Comparison of ENCODE assay signal across 8 mouse cellular contexts in the genomic region with DNA sequence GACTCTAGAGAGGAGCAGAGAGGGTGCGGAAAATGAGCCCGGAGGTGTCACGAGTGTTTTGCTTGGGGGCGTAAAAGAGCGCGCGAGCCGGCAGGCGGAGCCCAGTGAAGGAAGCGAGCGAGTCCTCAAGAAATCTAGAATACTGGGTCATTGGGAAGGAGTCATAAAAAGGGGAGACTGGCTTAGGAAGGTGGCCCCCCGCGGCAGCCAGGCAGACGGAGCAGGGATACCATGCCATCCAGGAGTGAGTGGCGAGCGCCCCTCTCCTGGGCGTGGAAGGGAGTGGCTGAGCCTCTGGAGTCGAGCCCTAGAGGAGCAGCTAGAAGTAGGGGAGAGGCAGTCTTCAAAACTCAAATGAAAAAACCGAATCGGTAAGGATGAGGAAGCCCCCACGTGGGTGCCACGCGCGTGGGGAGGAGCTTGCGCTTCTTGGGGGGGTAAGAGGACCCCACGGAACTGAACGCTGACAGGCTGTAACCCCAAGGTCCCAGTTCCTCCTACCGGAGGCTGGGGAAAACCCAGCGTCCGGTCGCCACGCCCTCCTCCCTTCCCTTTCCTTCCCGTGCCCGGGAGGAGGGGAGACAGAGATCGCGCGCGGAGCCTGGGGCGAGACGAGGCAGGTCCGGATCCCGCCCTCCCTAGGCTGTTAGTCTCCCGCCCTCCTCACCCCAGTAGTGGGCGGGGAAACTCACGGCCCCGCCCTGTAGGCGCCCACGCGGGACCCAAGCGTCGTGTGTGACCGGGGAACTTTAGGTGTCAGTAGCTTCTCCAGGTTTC. TPM values are rescaled to one million over a fixed set of nuclear protein-coding genes. Genes with fewer than 3 reads are reported as not detected.
A peak's percentile ranks its signal among the peaks of the same experiment; 100 is the strongest.
DNase-seq lines count a peak whose midpoint lies in the region; ATAC-seq and TF ChIP-seq lines count a peak whose summit lies in the region.

No protein-coding gene starts in this region.

- H3K27me3 ChIP-seq in forebrain, embryonic 14.5 days (replicated peaks; ENCODE audit: control insufficient read depth, insufficient read depth, low read length): peaks cover 53% of the 10 kb centered on the region
- H3K27me3 ChIP-seq in hindbrain, embryonic 13.5 days: peaks cover 84% of the 10 kb centered on the region
- H3K27me3 ChIP-seq in liver, embryonic 11.5 days (replicated peaks; ENCODE audit: control insufficient read depth, insufficient read depth, low read length): no peaks in the 10 kb centered on the region; the same call in 1 of the 2 replicates
- H3K27me3 ChIP-seq in myocyte (ENCODE audit: control insufficient read depth, insufficient read depth, insufficient read length): no peaks in the 10 kb centered on the region

- TF ChIP-seq POLR2A in myocyte (IDR thresholded peaks at IDR 0.05; ENCODE audit: insufficient read length, low read depth): peak; percentile 54

- no peaks in the 10 kb centered on the region for H3K36me3 ChIP-seq in forebrain, embryonic 14.5 days (ENCODE audit: control insufficient read depth, insufficient read depth, low read length)
- no peaks in the 10 kb centered on the region for H3K36me3 ChIP-seq in hindbrain, embryonic 13.5 days
- peaks cover 9% of the 10 kb centered on the region; the same call in 1 of the 2 replicates for H3K36me3 ChIP-seq in liver, embryonic 11.5 days (ENCODE audit: control insufficient read depth, insufficient read depth, low read length)
- H3K36me3 ChIP-seq in myocyte (ENCODE audit: control insufficient read depth, insufficient read depth): peaks cover 3% of the 10 kb centered on the region

- DNase-seq in adrenal gland, postnatal 10 days: peak; percentile 83
- no peak for DNase-seq in forebrain, embryonic 14.5 days (ENCODE audit: low spot score)
- DNase-seq in liver, embryonic 11.5 days (ENCODE audit: low spot score): peak; percentile 85
- peak; percentile 69 to 75 for DNase-seq in thymus, postnatal 10 days (ENCODE audit: low spot score in 2 of 2)
- DNase-seq in right cerebral cortex, postnatal 14 days: no peak

- no peaks in the 10 kb centered on the region for H3K9me3 ChIP-seq in forebrain, embryonic 14.5 days (replicated peaks; ENCODE audit: control insufficient read depth, low read length)
- no peaks in the 10 kb centered on the region for H3K9me3 ChIP-seq in hindbrain, embryonic 13.5 days
- H3K9me3 ChIP-seq in liver, embryonic 11.5 days (ENCODE audit: control insufficient read depth, low read length): no peaks in the 10 kb centered on the region

- peaks cover 16% of the 10 kb centered on the region for H3K4me1 ChIP-seq in forebrain, embryonic 14.5 days (ENCODE audit: control insufficient read depth, insufficient read depth, low read length)
- H3K4me1 ChIP-seq in hindbrain, embryonic 13.5 days (replicated peaks): peaks cover 38% of the 10 kb centered on the region
- H3K4me1 ChIP-seq in liver, embryonic 11.5 days (replicated peaks; ENCODE audit: control insufficient read depth, insufficient read depth, low read length): peaks cover 38% of the 10 kb centered on the region

- H3K4me2 ChIP-seq in forebrain, embryonic 14.5 days (ENCODE audit: low read length): peak overlapping the region; percentile 59
- peak overlapping the region; percentile 59 for H3K4me2 ChIP-seq in hindbrain, embryonic 13.5 days
- H3K4me2 ChIP-seq in liver, embryonic 11.5 days: peak overlapping the region; percentile 97
- peak overlapping the region; percentile 74 for H3K4me2 ChIP-seq in myocyte (ENCODE audit: low read depth)

- peaks cover 29% of the 10 kb centered on the region for H3K79me2 ChIP-seq in myocyte (ENCODE audit: control insufficient read depth, insufficient read depth)

- H3K27ac ChIP-seq in forebrain, embryonic 14.5 days (ENCODE audit: low read depth, low read length): no peak overlapping the region
- H3K27ac ChIP-seq in hindbrain, embryonic 13.5 days: no peak overlapping the region
- peak overlapping the region; percentile 96 for H3K27ac ChIP-seq in liver, embryonic 11.5 days (ENCODE audit: low read depth, low read length)

- peak overlapping the region; percentile 39 for H3K4me3 ChIP-seq in forebrain, embryonic 14.5 days (ENCODE audit: low read depth, low read length)
- H3K4me3 ChIP-seq in hindbrain, embryonic 13.5 days: peak overlapping the region; percentile 42
- peak overlapping the region; percentile 80 for H3K4me3 ChIP-seq in liver, embryonic 11.5 days (ENCODE audit: low read depth, low read length)
- peak overlapping the region; percentile 90 for H3K4me3 ChIP-seq in myocyte

- peak; percentile 61 for ATAC-seq in CD4-positive, CD25-positive, alpha-beta regulatory T cell, adult 4 months
- no peak for ATAC-seq in forebrain, embryonic 14.5 days
- ATAC-seq in hindbrain, embryonic 13.5 days (ENCODE audit: low FRiP score): peak; percentile 48
- peak; percentile 79 for ATAC-seq in liver, embryonic 11.5 days (replicated peaks; ENCODE audit: low FRiP score)

- H3K9ac ChIP-seq in forebrain, embryonic 14.5 days (ENCODE audit: low read length): peak overlapping the region; percentile 45; the same call in 1 of the 2 replicates
- H3K9ac ChIP-seq in hindbrain, embryonic 13.5 days: peak overlapping the region; percentile 58
- H3K9ac ChIP-seq in liver, embryonic 11.5 days (ENCODE audit: low read depth, low read length): peak overlapping the region; percentile 86

- H3ac ChIP-seq in myocyte (ENCODE audit: control insufficient read depth, insufficient read length): peak overlapping the region; percentile 50

- 2% methylated on average over 52 of the region's 52 CpGs for WGBS in forebrain, embryonic 14.5 days
- 1% methylated on average over 51 of the region's 52 CpGs for WGBS in hindbrain, embryonic 13.5 days
- under 1% methylated on average over 52 of the region's 52 CpGs for WGBS in liver, embryonic 11.5 days

TF ChIP-seq in myocyte, 11 proteins besides CTCF, POLR2A, EP300 and RAD21 (continues in another document):
- TF ChIP-seq SRF (IDR thresholded peaks at IDR 0.05; ENCODE audit: control insufficient read depth, insufficient read length, low read depth) (no peak), TCF3 (IDR thresholded peaks at IDR 0.05; ENCODE audit: insufficient read length, low read depth) (no peak), USF1 (IDR thresholded peaks at IDR 0.05; ENCODE audit: low read depth) (no peak), E2F4 (IDR thresholded peaks at IDR 0.05; ENCODE audit: insufficient read depth) (peak; percentile 18), MAX (IDR thresholded peaks at IDR 0.05; ENCODE audit: low read depth) (no peak), MYOG (IDR thresholded peaks at IDR 0.05; ENCODE audit: control insufficient read depth in 1 of 3, insufficient read depth in 1 of 3, insufficient read length in 2 of 3, low read depth in 2 of 3) (no peak), POLR2AphosphoS2 (IDR thresholded peaks at IDR 0.05; ENCODE audit: insufficient read length, low read depth) (peak; percentile 34), MYOD1 (IDR thresholded peaks at IDR 0.05; ENCODE audit: control insufficient read depth in 1 of 3, insufficient read length in 2 of 3, low read depth in 2 of 3) (no peak), REST (IDR thresholded peaks at IDR 0.05; ENCODE audit: insufficient read depth, insufficient read length) (no peak), TCF12 (IDR thresholded peaks at IDR 0.05; ENCODE audit: insufficient read depth, poor library complexity, severe bottlenecking) (no peak)

RNA-seq across cellular contexts. Expression of gene Tgfb1, which starts 2.2 kb away (rescaled TPM):
- 1 to 10 TPM; 6.9 to 9.7 TPM for polyA plus RNA-seq in CD4-positive, CD25-positive, alpha-beta regulatory T cell, adult 4 months (2017; shearing (Covaris generic))
- total RNA-seq in adrenal gland, postnatal 10 days (2021): 10 to 100 TPM; 48.7 to 49.6 TPM
- 0.61 and 0.83 TPM in 2 replicates for polyA plus RNA-seq in forebrain, embryonic 14.5 days (2014; fragmentation: Nextera tagmentation; extraction: Ambion mirVana)
- polyA plus RNA-seq in hindbrain, embryonic 13.5 days (2015; fragmentation: Nextera tagmentation; extraction: Ambion mirVana): 0.85 and 1.2 TPM in 2 replicates
- 14.4 and 16.4 TPM in 2 replicates for polyA plus RNA-seq in liver, embryonic 11.5 days (2014; fragmentation: Nextera tagmentation; extraction: Ambion mirVana)
- polyA plus RNA-seq in myocyte (2012; fragmentation: generic; extraction: Trizol): 78.2 TPM

RNA-seq across cellular contexts. Expression of gene B9d2, which starts 8.4 kb away (rescaled TPM):
- 10 to 100 TPM; 46.8 to 72.8 TPM for polyA plus RNA-seq in CD4-positive, CD25-positive, alpha-beta regulatory T cell, adult 4 months (2017; shearing (Covaris generic))
- 10 to 100 TPM; 15.7 to 19.0 TPM for total RNA-seq in adrenal gland, postnatal 10 days (2021)
- polyA plus RNA-seq in forebrain, embryonic 14.5 days (2014; fragmentation: Nextera tagmentation; extraction: Ambion mirVana): 44.3 and 57.6 TPM in 2 replicates
- polyA plus RNA-seq in hindbrain, embryonic 13.5 days (2015; fragmentation: Nextera tagmentation; extraction: Ambion mirVana): 40.0 and 41.5 TPM in 2 replicates
- polyA plus RNA-seq in liver, embryonic 11.5 days (2014; fragmentation: Nextera tagmentation; extraction: Ambion mirVana): 38.2 and 40.9 TPM in 2 replicates
- 40.7 TPM for polyA plus RNA-seq in myocyte (2012; fragmentation: generic; extraction: Trizol)

RNA-seq across cellular contexts. Expression of gene Tmem91, which starts 14.0 kb away (rescaled TPM):
- polyA plus RNA-seq in CD4-positive, CD25-positive, alpha-beta regulatory T cell, adult 4 months (2017; shearing (Covaris generic)): 10 to 100 TPM; 15.2 to 31.5 TPM
- total RNA-seq in adrenal gland, postnatal 10 days (2021): 1 to 10 TPM in 1 of 2 experiments, under 1 TPM in 1; 0.90 to 1.9 TPM
- 11.1 and 16.4 TPM in 2 replicates for polyA plus RNA-seq in forebrain, embryonic 14.5 days (2014; fragmentation: Nextera tagmentation; extraction: Ambion mirVana)
- 15.6 and 16.3 TPM in 2 replicates for polyA plus RNA-seq in hindbrain, embryonic 13.5 days (2015; fragmentation: Nextera tagmentation; extraction: Ambion mirVana)
- polyA plus RNA-seq in liver, embryonic 11.5 days (2014; fragmentation: Nextera tagmentation; extraction: Ambion mirVana): 2.5 and 3.3 TPM in 2 replicates
- 0.40 TPM for polyA plus RNA-seq in myocyte (2012; fragmentation: generic; extraction: Trizol)

RNA-seq across cellular contexts. Expression of gene Ccdc97, which starts 29.9 kb away (rescaled TPM):
- 10 to 100 TPM; 36.5 to 68.4 TPM for polyA plus RNA-seq in CD4-positive, CD25-positive, alpha-beta regulatory T cell, adult 4 months (2017; shearing (Covaris generic))
- 10 to 100 TPM; 40.4 to 46.1 TPM for total RNA-seq in adrenal gland, postnatal 10 days (2021)
- 39.6 and 40.7 TPM in 2 replicates for polyA plus RNA-seq in forebrain, embryonic 14.5 days (2014; fragmentation: Nextera tagmentation; extraction: Ambion mirVana)
- polyA plus RNA-seq in hindbrain, embryonic 13.5 days (2015; fragmentation: Nextera tagmentation; extraction: Ambion mirVana): 33.1 and 33.8 TPM in 2 replicates
- polyA plus RNA-seq in liver, embryonic 11.5 days (2014; fragmentation: Nextera tagmentation; extraction: Ambion mirVana): 33.2 and 33.9 TPM in 2 replicates
- polyA plus RNA-seq in myocyte (2012; fragmentation: generic; extraction: Trizol): 44.5 TPM

RNA-seq across cellular contexts. Expression of gene Exosc5, which starts 30.0 kb away (rescaled TPM):
- polyA plus RNA-seq in CD4-positive, CD25-positive, alpha-beta regulatory T cell, adult 4 months (2017; shearing (Covaris generic)): 100 to 1,000 TPM in 1 of 2 experiments, 10 to 100 TPM in 1; 97.0 to 157 TPM
- 10 to 100 TPM; 45.3 to 50.6 TPM for total RNA-seq in adrenal gland, postnatal 10 days (2021)
- 49.4 and 53.9 TPM in 2 replicates for polyA plus RNA-seq in forebrain, embryonic 14.5 days (2014; fragmentation: Nextera tagmentation; extraction: Ambion mirVana)
- 44.7 and 47.1 TPM in 2 replicates for polyA plus RNA-seq in hindbrain, embryonic 13.5 days (2015; fragmentation: Nextera tagmentation; extraction: Ambion mirVana)
- 125 and 139 TPM in 2 replicates for polyA plus RNA-seq in liver, embryonic 11.5 days (2014; fragmentation: Nextera tagmentation; extraction: Ambion mirVana)
- 43.5 TPM for polyA plus RNA-seq in myocyte (2012; fragmentation: generic; extraction: Trizol)

Comparison
In these comparisons a context has a peak if more than half of its experiments do, and no peak if none do; other contexts are left out.
1. DNase-seq: peak in adrenal gland, postnatal 10 days (single experiment), liver, embryonic 11.5 days (single experiment) and thymus, postnatal 10 days (2 of 2); none in forebrain, embryonic 14.5 days (single experiment) and right cerebral cortex, postnatal 14 days (single experiment).
2. H3K4me3 ChIP-seq: peak in every context shown above with its lines; median percentile 90 in myocyte; 80 in liver, embryonic 11.5 days; 42 in hindbrain, embryonic 13.5 days; 39 in forebrain, embryonic 14.5 days.
3. Peak in every context shown above with its lines, with median percentiles within 50 percentile points of each other: H3K4me2 ChIP-seq and H3K9ac ChIP-seq.